Mouse (Mus musculus): ENCODE data around the gene Pigf. TPM values are rescaled to one million over a fixed set of nuclear protein-coding genes. Genes with fewer than 3 reads are reported as not detected.

Pigf gene
- polyA plus RNA-seq, 1 experiment from 2014 or later: 17.5 TPM

DNA sequence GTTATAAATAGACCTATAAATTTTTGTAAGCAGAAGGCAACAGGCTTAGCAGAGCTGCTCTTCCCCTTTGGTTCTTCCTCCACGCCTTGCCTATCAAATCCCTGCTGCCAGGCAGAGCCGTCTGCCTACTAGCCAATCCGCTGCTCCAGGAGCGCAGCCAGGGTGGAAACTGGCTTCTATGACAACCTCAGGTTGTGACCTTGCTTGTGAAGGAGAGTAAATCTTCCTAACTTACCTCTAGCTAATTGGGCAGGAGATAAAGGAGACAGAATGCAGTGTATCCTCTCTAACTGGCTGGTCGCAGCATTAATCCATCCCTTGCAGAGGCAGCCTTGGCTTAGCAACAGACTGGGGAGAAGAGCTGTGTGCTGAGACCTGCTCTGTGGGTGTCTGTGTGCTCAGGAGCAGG, 29.8 kb upstream of the Pigf start:
- Histone ChIP-seq H3K9me3 (no peaks in the 10 kb centered on the region), H3K27ac (replicated peaks) (peak overlapping the region; percentile 12; the same call in 1 of the 2 replicates), H3K27me3 (replicated peaks) (no peaks in the 10 kb centered on the region), H3K4me1 (peaks cover 36% of the 10 kb centered on the region), H3K9ac (peak overlapping the region; percentile 30; the same call in 1 of the 2 replicates), H3K4me2 (0 out of 2 replicates have a peak overlapping the region, but pooled peaks have one; percentile 12), H3K36me3 (no peaks in the 10 kb centered on the region), H3K4me3 (no peak overlapping the region)
- ATAC-seq (ENCODE audit: extremely low read depth, insufficient number of reproducible peaks, low FRiP score, low TSS enrichment): no peak
- WGBS: 23% methylated on average over 5 of the region's 5 CpGs

DNA sequence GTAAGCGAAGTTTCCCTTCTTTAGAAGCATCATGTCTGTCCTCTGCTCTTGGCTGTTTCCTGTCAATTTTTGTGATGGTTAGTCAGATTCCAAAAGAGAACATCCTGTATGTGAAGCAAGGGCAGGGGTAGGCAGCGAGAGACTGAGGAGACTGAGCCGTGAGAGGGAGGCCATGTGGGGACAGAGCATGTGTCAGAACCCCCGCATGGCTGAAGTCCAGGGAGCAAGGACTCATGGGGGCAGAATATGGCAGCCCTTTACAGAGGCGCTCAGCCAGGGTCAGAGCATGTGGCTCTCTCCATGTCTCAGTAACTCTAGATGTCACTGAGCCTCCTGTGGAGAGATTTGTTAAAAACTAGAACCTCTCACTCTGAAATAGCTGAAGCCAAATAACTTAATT, 28.7 kb upstream of the Pigf start:
- Histone ChIP-seq H3K4me3 (no peak overlapping the region), H3K9me3 (no peaks in the 10 kb centered on the region), H3K27ac (replicated peaks) (no peak overlapping the region), H3K4me1 (peaks cover 36% of the 10 kb centered on the region), H3K27me3 (replicated peaks) (no peaks in the 10 kb centered on the region), H3K36me3 (no peaks in the 10 kb centered on the region), H3K9ac (no peak overlapping the region), H3K4me2 (no peak overlapping the region)
- 76% methylated on average over 5 of the region's 5 CpGs for WGBS
- ATAC-seq (ENCODE audit: extremely low read depth, insufficient number of reproducible peaks, low FRiP score, low TSS enrichment): no peak

DNA sequence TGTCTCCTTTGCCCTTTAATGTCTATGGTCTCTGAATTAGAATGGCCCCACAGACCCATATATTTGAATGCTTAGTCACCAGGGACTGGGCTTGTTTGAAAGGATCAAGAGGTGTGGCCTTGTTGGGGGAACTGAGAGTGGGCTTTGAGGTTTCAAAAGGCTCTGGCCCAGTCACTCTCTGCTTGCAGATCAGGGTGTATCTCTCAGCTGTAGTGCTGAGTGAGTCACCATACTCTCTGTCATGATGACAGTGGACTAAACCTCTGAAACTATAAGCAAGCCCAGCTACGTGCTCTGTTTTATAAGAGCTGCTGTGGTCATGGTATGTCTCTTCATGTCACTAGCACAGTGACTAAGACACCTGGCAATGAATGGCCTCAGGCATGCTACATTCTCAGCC, 27.2 kb upstream of the Pigf start:
- Histone ChIP-seq H3K27me3 (replicated peaks) (no peaks in the 10 kb centered on the region), H3K27ac (replicated peaks) (no peak overlapping the region), H3K4me3 (no peak overlapping the region), H3K4me2 (no peak overlapping the region), H3K4me1 (peaks cover 30% of the 10 kb centered on the region), H3K36me3 (no peaks in the 10 kb centered on the region), H3K9me3 (no peaks in the 10 kb centered on the region), H3K9ac (no peak overlapping the region)
- 81% methylated on average over 1 of the region's 1 CpGs for WGBS
- no peak for ATAC-seq (ENCODE audit: extremely low read depth, insufficient number of reproducible peaks, low FRiP score, low TSS enrichment)

DNA sequence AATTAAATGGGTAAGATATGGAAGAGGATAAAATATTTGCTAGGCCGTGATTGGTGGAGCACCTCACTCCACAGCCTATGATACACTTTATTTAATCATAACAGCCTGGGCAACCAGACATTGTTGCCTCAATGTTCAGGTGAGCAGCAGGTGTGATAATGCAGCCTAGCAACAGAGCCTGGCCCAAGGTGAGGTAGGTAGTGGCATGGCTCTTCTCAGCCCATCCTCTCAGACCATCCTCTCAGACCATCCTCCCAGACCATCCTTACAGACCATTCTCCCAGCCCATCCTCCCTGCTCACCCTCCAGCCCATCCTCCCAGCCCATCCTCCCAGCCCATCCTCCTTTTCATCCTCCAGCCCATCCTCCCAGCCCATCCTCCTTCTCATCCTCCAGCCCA, 26.4 kb upstream of the Pigf start:
- Histone ChIP-seq H3K4me2 (no peak overlapping the region), H3K4me1 (peaks cover 25% of the 10 kb centered on the region), H3K4me3 (no peak overlapping the region), H3K27me3 (replicated peaks) (no peaks in the 10 kb centered on the region), H3K36me3 (no peaks in the 10 kb centered on the region), H3K27ac (replicated peaks) (no peak overlapping the region), H3K9ac (no peak overlapping the region), H3K9me3 (no peaks in the 10 kb centered on the region)
- 79% methylated on average over 1 of the region's 1 CpGs for WGBS
- no peak for ATAC-seq (ENCODE audit: extremely low read depth, insufficient number of reproducible peaks, low FRiP score, low TSS enrichment)

DNA sequence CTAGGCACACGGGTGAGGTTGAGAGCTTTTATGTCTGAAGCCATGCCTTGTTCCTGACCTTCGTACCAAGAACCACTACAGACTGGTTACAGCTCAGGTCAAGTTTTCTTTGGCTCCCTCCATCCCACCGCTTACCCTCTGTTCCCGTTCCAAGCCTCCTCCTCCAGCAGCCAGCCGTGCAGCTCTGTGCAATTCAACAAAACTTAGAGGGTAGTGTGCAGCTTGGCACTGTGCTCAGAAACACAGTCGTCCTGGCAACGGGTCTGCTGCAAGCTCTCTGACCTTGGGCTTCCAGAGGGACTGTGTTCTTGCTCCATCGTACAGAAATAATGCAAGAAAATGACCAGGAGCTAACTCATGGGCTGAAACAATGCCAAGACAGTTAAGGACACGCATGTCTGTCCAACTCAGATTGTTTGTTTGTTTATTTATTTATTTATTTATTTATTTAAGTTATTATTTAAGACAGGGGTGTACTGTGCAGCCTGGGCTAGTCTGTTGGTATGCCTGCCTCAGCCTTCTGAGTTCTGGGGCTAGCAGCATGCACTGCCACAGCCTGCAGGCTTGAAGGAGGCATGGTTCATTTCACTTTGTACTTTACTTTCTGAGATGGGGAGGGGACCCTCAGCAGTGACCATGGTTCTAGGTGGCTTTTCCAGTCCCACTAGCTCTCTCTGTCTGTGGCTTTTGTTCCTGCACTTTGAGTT, 25.4 kb upstream of the Pigf start:
- WGBS: 58% methylated on average over 9 of the region's 9 CpGs
- Histone ChIP-seq H3K9me3 (no peaks in the 10 kb centered on the region), H3K27ac (replicated peaks) (0 out of 2 replicates have a peak overlapping the region, but pooled peaks have one; percentile 12), H3K36me3 (no peaks in the 10 kb centered on the region), H3K9ac (no peak overlapping the region), H3K4me1 (peaks cover 19% of the 10 kb centered on the region), H3K27me3 (replicated peaks) (peaks cover 4% of the 10 kb centered on the region; the same call in 1 of the 2 replicates), H3K4me2 (no peak overlapping the region), H3K4me3 (no peak overlapping the region)
- ATAC-seq (ENCODE audit: extremely low read depth, insufficient number of reproducible peaks, low FRiP score, low TSS enrichment): no peak

DNA sequence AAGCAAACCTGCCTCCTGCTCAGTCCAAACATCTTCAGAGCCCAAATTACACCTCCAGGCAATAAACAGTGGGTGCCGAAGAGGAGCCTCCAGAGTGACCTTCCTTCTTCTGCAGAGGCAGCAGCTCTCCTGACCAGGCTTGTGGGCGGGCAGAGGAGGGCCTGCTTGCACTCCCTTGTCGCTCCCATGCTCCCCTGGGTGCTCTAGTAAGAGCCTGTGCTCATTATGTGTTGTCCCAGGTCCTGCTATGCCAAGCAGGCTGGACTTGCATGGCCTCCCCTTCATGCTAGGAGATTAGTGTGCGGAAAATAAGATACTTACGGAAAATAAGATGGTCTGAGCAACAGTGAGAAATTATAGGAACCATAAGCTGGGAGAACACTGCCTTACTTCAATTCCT, 24.5 kb upstream of the Pigf start:
- Histone ChIP-seq H3K9me3 (no peaks in the 10 kb centered on the region), H3K27ac (replicated peaks) (no peak overlapping the region), H3K27me3 (replicated peaks) (peaks cover 4% of the 10 kb centered on the region; the same call in 1 of the 2 replicates), H3K4me2 (no peak overlapping the region), H3K9ac (no peak overlapping the region), H3K4me1 (peaks cover 10% of the 10 kb centered on the region), H3K36me3 (no peaks in the 10 kb centered on the region), H3K4me3 (no peak overlapping the region)
- ATAC-seq (ENCODE audit: extremely low read depth, insufficient number of reproducible peaks, low FRiP score, low TSS enrichment): no peak
- WGBS: 56% methylated on average over 5 of the region's 5 CpGs

DNA sequence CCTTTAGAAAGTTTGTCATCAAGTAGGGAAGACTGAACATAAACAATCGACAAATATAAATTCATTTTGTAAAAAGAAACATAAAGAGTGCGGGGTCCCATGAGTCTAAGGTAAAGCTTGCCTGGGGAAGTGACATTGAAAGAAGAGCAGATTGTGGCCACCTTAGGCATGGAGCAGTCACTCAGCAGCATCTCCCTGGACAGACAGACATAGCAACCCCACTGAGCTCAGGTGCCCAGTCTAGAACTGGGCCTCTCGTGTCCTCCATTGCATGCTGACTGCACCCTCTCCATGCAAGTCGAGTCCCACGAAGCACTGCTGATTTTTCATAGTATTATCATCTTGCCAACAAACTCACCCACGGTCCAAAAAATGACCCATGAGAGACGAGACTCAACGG, 19.6 kb upstream of the Pigf start:
- Histone ChIP-seq H3K4me3 (no peak overlapping the region), H3K27ac (replicated peaks) (no peak overlapping the region), H3K27me3 (replicated peaks) (peaks cover 25% of the 10 kb centered on the region), H3K9ac (no peak overlapping the region), H3K36me3 (no peaks in the 10 kb centered on the region), H3K4me1 (0 out of 2 replicates have a peak, but pooled peaks cover 2% of the 10 kb centered on the region), H3K4me2 (no peak overlapping the region), H3K9me3 (no peaks in the 10 kb centered on the region)
- ATAC-seq (ENCODE audit: extremely low read depth, insufficient number of reproducible peaks, low FRiP score, low TSS enrichment): no peak
- WGBS: 74% methylated on average over 8 of the region's 8 CpGs

DNA sequence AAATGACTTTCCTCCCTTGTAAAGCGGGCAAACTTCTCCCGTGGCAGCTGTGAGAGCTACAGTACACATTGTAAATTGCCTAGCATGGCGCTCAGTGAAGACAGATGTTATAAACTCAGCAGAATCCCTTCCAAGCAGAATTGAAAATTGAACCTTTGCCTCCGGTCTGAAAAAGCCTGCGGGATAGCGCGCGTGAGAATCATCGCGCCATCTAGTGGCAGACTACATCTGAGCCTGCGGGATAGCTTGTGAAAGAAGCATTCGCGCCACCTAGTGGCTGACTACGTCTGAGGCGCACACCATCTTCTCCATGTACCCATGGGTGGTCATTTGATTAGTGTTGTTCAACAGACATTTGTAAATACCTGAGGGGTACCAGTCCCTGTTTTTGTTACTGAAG, 19.2 kb upstream of the Pigf start:
- Histone ChIP-seq H3K9ac (no peak overlapping the region), H3K4me1 (0 out of 2 replicates have a peak, but pooled peaks cover 2% of the 10 kb centered on the region), H3K4me2 (no peak overlapping the region; the same call in 1 of the 2 replicates), H3K4me3 (no peak overlapping the region), H3K27me3 (replicated peaks) (peaks cover 25% of the 10 kb centered on the region), H3K9me3 (no peaks in the 10 kb centered on the region), H3K27ac (replicated peaks) (no peak overlapping the region), H3K36me3 (no peaks in the 10 kb centered on the region)
- WGBS: 2% methylated on average over 15 of the region's 15 CpGs
- no peak for ATAC-seq (ENCODE audit: extremely low read depth, insufficient number of reproducible peaks, low FRiP score, low TSS enrichment)

DNA sequence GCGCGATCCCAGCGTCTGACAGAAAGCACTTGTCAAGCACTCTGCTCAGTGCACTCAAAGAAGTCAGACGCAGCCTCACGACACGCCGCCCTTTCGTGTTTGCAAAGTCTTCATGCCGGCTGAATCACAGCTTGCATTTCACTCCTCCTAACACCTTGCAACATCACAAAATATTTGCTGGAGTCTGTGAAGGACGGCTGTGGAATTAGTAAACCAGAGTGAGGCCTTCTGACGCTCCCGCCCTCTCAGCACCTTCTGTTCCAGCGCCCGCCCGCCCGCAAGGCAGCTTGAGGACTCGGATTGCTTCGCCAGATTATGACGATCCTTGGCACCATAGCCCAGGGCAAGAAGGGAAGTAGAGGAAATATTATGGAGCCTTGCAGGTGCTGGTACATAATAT, 16.5 kb upstream of the Pigf start:
- no peak for ATAC-seq (ENCODE audit: extremely low read depth, insufficient number of reproducible peaks, low FRiP score, low TSS enrichment)
- peak overlapping the region; percentile 34 for H3K4me2 ChIP-seq

DNA sequence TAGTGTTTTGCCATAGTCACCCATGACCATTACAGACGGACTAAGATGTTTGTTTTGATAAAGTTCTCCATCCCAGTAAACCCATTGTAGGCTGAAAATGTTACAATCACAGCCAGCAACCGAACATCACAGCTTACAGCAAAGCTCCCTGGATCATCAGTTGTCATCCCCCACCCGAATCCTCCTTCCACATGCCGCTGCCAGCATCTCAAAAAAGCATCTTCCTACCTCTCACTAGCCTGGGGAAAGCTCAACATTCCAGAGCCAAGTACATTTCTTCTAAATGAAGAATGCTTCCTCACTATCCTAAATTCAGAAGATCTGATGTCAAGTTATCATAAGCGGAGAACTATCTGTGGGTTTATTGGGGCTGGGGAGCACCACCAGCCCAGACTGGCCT, 13.3 kb upstream of the Pigf start:
- peaks cover 25% of the 10 kb centered on the region for H3K36me3 ChIP-seq
- H3K4me1 ChIP-seq: no peaks in the 10 kb centered on the region
- WGBS: 80% methylated on average over 5 of the region's 5 CpGs
- H3K4me2 ChIP-seq: no peak overlapping the region
- no peak overlapping the region for H3K27ac ChIP-seq (replicated peaks)
- H3K27me3 ChIP-seq (replicated peaks): peaks cover 16% of the 10 kb centered on the region
- H3K9me3 ChIP-seq: no peaks in the 10 kb centered on the region
- H3K9ac ChIP-seq: no peak overlapping the region
- no peak overlapping the region for H3K4me3 ChIP-seq
- ATAC-seq (ENCODE audit: extremely low read depth, insufficient number of reproducible peaks, low FRiP score, low TSS enrichment): no peak

More for the DNA sequence above, 16.5 kb upstream of the Pigf start:
- Histone ChIP-seq H3K4me3 (no peak overlapping the region), H3K9ac (no peak overlapping the region), H3K4me1 (0 out of 2 replicates have a peak, but pooled peaks cover 2% of the 10 kb centered on the region), H3K27ac (replicated peaks) (no peak overlapping the region), H3K9me3 (no peaks in the 10 kb centered on the region), H3K36me3 (peaks cover 6% of the 10 kb centered on the region; the same call in 1 of the 2 replicates), H3K27me3 (replicated peaks) (peaks cover 25% of the 10 kb centered on the region)
- 60% methylated on average over 19 of the region's 19 CpGs for WGBS

DNA sequence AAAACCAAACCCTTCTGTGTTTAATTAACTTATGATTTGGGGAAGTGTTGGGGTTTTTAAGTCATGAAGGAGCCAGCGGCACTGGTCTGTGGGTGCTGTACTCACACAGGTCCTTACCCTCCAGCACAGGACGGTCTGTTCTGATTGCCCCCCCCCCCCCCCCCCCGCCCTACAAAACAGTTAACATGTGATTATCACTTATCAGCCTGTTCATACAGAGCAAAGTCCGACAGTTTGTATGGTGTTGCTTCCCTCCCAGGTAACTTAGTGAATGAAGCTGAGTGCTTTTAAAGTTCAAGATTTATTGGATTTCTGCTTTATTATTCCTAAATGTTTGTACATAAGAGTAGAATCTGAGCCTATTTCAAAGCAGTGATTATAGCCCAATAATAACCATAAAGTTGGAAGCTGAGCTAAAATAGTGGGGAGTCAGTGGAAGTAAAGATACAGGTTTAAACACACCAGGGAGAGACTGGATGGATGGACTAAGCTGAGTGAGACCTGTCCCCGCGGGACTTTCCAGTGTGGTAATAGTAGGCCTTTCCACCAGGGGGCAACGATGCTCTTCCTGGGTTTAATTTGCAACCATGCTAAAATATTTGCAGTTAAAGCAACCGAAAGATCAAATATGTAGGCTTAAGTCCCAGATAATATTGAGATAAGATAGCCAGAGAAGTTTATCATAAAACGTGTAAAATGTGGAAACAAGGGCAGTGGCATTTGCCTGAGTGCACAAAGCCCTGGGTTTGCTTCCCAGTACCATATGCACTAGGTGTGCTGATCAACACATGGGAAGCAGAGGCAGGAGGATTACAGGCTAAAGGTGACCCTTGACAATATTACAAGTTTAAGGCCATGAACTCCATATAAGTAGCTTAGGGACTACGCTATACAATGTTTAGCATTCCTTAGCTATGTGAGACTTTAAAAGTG, 11.2 kb upstream of the Pigf start:
- no peak overlapping the region for H3K9ac ChIP-seq
- H3K27me3 ChIP-seq (replicated peaks): 0 out of 2 replicates have a peak, but pooled peaks cover 5% of the 10 kb centered on the region
- no peaks in the 10 kb centered on the region for H3K9me3 ChIP-seq
- no peak for ATAC-seq (ENCODE audit: extremely low read depth, insufficient number of reproducible peaks, low FRiP score, low TSS enrichment)
- 54% methylated on average over 10 of the region's 10 CpGs for WGBS
- no peaks in the 10 kb centered on the region for H3K4me1 ChIP-seq
- H3K36me3 ChIP-seq: peaks cover 38% of the 10 kb centered on the region
- H3K27ac ChIP-seq (replicated peaks): no peak overlapping the region
- H3K4me2 ChIP-seq: no peak overlapping the region
- H3K4me3 ChIP-seq: no peak overlapping the region

Measured in heart, embryonic 13.5 days (tissue).